Mouse (Mus musculus) cerebellum, adult 2 months (tissue): Measurements from ENCODE around the gene Nedd9. TPM values are rescaled to one million over a fixed set of nuclear protein-coding genes. Genes with fewer than 3 reads are reported as not detected.

Experiments used
- DNase-seq, 2 experiments: peaks; one replicate each; pipeline ENCODE4 v3.0.0; 2021
- H3K27ac ChIP-seq: fragments of 200-500 bp; 2 replicates; pipeline ENCODE4 v1.5.1; 2012; ENCODE audit warnings: low read length, control low read depth, inconsistent platforms; ENCODE audit not compliant: insufficient read depth
- H3K27me3 ChIP-seq: fragments of 200-500 bp; 2 replicates; pipeline ENCODE4 v1.6.1; 2012; ENCODE audit warnings: inconsistent platforms, mild to moderate bottlenecking, low read length, moderate library complexity; ENCODE audit not compliant: control insufficient read depth, insufficient read depth
- H3K4me1 ChIP-seq: fragments of 200-500 bp; 2 replicates; pipeline ENCODE4 v1.6.1; 2011; ENCODE audit warnings: low read length; ENCODE audit not compliant: control insufficient read depth, insufficient read depth
- H3K4me3 ChIP-seq: fragments of 200-500 bp; replicated peaks from 2 replicates; pipeline ENCODE3; 2011; ENCODE audit warnings: mild to moderate bottlenecking, low read depth, low read length, control low read depth; ENCODE audit not compliant: insufficient read depth
- CTCF ChIP-seq: fragments of 200-500 bp; IDR thresholded peaks from 2 replicates; pipeline ENCODE4 v1.5.1; 2011; ENCODE audit warnings: low read depth, mild to moderate bottlenecking, control low read depth, low read length, moderate library complexity, borderline replicate concordance; ENCODE audit not compliant: insufficient read depth
- POLR2A ChIP-seq: fragments of 200-500 bp; IDR thresholded peaks from 2 replicates; pipeline ENCODE4 v1.6.1; 2011; ENCODE audit warnings: low read length, control low read depth, borderline replicate concordance; ENCODE audit not compliant: insufficient read depth
- WGBS: fragments of 180-500 bp; shearing (Covaris S2); methylation state at CpG from one replicate; pipeline ENCODE4 v1.1.7; 2018; 5-methylcytosine and 5-hydroxymethylcytosine counted together
- polyA plus RNA-seq: library from polyadenylated mRNA; depleted of rRNA; stranded (reverse); fragments of >200 nt; gene quantifications from 2 replicates; pipeline ENCODE4 v1.2.3, GENCODE M21; 2012

Nedd9 gene
- polyA plus RNA-seq, 1 experiment: 5.5 TPM

DNA sequence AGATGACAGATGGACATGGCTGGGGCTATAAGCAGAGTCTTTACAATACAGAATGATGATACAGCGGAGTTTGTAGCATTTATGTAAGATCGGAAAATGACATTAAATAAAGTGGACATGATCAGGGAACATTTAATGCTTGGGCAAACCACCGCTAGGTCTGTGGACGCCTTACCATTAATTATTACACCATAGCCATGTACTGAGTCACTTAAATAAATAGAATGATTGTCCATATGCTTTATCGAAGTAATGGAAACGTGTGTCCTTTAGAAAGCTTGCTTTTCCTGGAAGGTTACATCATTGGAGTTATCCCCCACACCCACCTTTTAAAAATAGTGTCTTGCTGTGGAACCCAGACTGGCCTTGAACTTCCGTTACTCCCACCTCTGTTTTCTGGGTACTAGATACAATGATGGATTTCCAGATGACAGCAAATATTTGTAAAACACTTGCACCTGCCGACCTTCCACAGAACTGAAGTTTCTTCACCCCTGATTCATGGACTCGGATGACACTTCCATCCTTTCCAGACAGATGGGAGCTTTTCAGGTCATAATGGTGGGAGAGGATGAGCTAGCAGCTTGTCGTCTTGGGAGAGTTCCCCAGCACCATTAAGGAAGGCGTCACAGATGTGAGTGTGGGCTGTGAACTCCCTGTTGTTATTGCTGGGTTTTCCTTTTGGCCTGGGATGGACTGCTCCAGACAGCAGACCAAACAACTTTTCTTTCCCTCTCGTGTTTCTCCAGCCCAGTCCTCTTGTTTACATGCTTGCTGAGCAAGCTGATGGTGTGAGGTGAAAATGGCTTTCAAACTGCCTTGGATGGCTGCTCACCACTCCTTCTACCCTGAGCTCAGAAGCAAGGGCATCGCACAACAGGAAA lies 76.7 kb downstream of the Nedd9 start:
- 85% methylated on average over 13 of the region's 13 CpGs for WGBS
- no peak for DNase-seq

DNA sequence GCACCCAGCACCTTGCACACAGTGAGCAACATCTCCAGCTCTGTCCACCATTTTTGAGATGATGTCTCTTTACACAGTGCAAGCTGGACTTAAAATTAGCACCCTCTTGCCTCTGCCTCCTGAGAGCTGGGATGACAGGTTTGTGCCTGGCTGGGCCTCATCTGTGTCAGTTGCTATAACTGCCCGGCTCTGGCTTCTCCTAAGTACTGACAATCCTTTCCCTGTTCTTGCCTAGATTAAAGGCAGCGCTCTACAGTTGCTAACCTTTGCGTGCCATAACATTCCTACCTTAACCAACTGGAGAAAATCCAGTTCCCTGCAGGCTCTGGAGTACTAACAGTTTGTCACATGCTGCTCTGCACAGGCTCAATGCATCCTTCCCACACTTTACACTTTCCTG lies 77.9 kb downstream of the Nedd9 start:
- whole genome bisulfite sequencing: 89% methylated on average over 3 of the region's 3 CpGs
- Histone ChIP-seq H3K27ac (no peak overlapping the region), H3K4me3 (no peak overlapping the region), H3K4me1 (no peaks in the 10 kb centered on the region), H3K27me3 (no peaks in the 10 kb centered on the region)
- no peak for TF ChIP-seq CTCF
- TF ChIP-seq POLR2A: no peak
- no peak for DNase-seq

More for the DNA sequence above, 76.7 kb downstream of the Nedd9 start:
- H3K4me1 ChIP-seq: no peaks in the 10 kb centered on the region
- H3K27ac ChIP-seq: no peak overlapping the region
- TF ChIP-seq POLR2A (no peak), CTCF (no peak)
- H3K4me3 ChIP-seq: no peak overlapping the region
- no peaks in the 10 kb centered on the region for H3K27me3 ChIP-seq

DNA sequence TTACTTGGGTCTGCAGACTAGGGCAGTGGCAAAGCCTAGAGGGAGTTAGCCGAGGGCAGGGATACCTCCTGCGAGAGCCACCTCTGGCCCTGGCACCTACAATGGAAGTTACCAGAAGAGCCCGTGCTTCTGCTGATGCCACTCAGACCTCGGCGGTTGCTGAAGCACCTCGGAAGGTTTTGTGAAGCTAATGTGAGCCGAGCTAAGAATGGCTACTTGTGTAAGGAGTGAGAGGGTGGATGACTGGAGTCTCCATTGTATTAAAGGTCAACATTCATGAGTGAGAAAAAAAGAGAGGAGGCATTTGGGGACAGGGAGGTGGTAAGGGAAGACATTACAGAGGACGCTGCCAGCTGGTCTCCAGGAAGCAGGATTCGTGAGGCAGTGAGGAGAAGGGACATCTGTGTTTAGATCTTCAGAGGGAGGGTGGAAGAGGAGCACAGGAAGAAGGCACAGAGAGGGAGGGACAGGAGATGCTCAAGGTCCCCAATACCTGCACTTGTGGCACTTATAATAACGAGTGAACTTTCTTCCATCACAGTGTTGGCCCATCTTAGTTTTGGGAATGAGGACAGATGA lies 78.7 kb downstream of the Nedd9 start:
- 86% methylated on average over 10 of the region's 10 CpGs for WGBS
- Histone ChIP-seq H3K4me1 (no peaks in the 10 kb centered on the region), H3K4me3 (no peak overlapping the region), H3K27ac (no peak overlapping the region), H3K27me3 (no peaks in the 10 kb centered on the region)
- TF ChIP-seq CTCF (no peak), POLR2A (no peak)
- DNase-seq: no peak

DNA sequence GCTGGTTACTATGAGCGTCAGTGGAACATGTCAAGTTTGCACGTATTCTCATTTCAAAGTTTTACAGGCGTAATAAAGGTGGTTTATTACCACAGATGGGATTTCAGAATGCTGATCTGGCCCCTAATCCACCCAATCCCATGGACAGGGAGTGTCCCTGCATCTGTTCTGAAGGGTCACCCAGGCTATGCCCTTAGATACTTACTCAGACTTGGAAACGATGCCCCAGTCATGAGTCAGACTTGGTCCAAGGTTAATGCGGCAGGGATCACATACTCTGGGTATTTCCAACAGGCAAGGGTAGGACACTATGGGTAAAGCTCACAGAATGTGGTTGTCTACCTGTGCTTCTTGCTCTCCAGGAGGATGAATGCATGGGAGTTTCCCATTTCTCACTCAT lies 82.2 kb downstream of the Nedd9 start:
- Histone ChIP-seq H3K27me3 (no peaks in the 10 kb centered on the region), H3K27ac (no peak overlapping the region), H3K4me3 (no peak overlapping the region), H3K4me1 (no peaks in the 10 kb centered on the region)
- TF ChIP-seq CTCF: no peak
- no peak for TF ChIP-seq POLR2A
- 93% methylated on average over 5 of the region's 5 CpGs for WGBS
- no peak for DNase-seq

DNA sequence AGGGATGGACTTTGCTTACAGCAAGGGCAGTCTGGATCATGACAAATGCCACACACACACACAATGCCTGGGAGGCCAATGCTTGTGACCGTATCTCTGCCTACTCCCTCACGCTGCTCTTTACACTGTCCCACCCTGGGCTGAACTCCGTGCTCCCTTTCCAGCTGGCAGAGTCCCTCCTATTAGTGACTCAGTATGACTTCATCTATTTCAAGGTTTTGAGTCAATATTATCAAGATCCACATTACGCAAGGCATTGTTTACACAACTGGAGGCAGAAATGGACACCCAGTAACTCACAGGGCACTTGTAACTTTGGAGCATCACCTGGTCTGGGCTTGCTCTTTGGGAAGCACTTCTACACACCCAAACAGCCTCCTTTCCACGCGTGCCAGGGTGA lies 83.3 kb downstream of the Nedd9 start:
- 83% methylated on average over 6 of the region's 6 CpGs for WGBS

DNA sequence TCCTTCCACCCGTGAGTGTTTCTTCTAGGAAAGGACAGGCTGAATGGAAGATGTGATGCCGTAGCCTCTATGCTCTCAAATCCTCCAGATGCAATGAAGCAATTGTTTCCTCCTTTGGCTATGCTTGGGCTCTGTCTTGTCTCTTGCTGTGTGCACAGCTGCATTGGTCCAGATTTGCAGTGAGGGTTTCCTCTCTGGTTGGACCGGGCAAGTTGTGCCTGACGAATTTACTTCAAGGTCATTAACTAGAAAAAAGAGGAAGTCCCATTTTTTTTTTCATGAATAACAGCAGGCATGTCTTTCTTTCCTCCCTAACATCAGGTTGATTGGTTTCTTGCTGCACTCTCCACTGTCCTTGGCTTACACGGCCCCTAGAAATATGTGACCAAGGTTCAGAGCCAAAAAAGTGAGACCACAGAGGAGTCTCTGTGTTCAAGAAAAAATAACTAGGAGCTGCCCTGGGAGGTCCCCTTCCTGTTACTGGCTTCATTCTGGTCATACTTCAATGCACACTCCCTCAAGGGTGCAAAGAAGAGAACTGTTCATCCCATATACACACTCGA lies 84.6 kb downstream of the Nedd9 start:
- Histone ChIP-seq H3K27me3 (no peaks in the 10 kb centered on the region), H3K4me3 (no peak overlapping the region), H3K27ac (no peak overlapping the region), H3K4me1 (no peaks in the 10 kb centered on the region)
- no peak for TF ChIP-seq CTCF
- TF ChIP-seq POLR2A: no peak
- WGBS: 15% methylated on average over 6 of the region's 6 CpGs
- DNase-seq: no peak

More for the DNA sequence above, 83.3 kb downstream of the Nedd9 start:
- no peaks in the 10 kb centered on the region for H3K27me3 ChIP-seq
- no peaks in the 10 kb centered on the region for H3K4me1 ChIP-seq
- no peak for TF ChIP-seq CTCF
- TF ChIP-seq POLR2A: no peak
- no peak for DNase-seq
- no peak overlapping the region for H3K4me3 ChIP-seq
- no peak overlapping the region for H3K27ac ChIP-seq

DNA sequence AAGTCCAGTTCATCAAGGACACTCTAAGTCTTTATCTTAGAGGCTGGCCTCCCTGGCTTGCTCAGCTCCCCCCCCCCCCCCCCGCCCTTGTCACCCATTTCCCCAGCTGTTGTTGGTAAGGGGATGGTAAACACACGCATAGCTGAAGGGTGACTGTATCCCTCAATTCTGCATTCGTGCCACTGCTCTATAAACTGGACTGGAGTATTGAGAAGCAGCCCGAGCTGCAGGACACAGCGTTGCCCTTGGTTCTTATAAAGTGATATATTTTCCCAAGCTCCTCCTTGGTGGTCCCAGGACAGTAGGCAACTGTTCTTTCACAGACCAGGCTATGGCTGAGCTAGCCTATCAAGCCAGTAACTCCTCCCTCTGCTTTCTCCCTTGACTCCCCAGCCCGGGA lies 85.4 kb downstream of the Nedd9 start:
- H3K27me3 ChIP-seq: no peaks in the 10 kb centered on the region
- H3K4me1 ChIP-seq: no peaks in the 10 kb centered on the region
- TF ChIP-seq CTCF (no peak), POLR2A (no peak)
- H3K4me3 ChIP-seq: no peak overlapping the region
- WGBS: 40% methylated on average over 6 of the region's 6 CpGs
- no peak for DNase-seq
- H3K27ac ChIP-seq: no peak overlapping the region
